Mouse (Mus musculus) liver, adult 2 months (tissue): ENCODE results near the gene Hyls1. TPM values are rescaled to one million over a fixed set of nuclear protein-coding genes. Genes with fewer than 3 reads are reported as not detected.

Source experiments
- DNase-seq: peaks from one replicate; pipeline ENCODE4 v3.0.0-alpha.2; 2011; ENCODE audit warnings: low read depth, low spot score; ENCODE audit errors: extremely low read depth
- H3K27ac ChIP-seq: fragments of 200-500 bp; replicated peaks from 2 replicates; pipeline ENCODE4 v1.5.1; 2012; ENCODE audit warnings: low read depth, mild to moderate bottlenecking, control low read depth, inconsistent platforms, low read length; ENCODE audit not compliant: insufficient read depth
- H3K27me3 ChIP-seq: fragments of 200-500 bp; 2 replicates; pipeline ENCODE4 v1.6.1; 2012; ENCODE audit warnings: mild to moderate bottlenecking, moderate library complexity, low read length, inconsistent platforms; ENCODE audit not compliant: control insufficient read depth, insufficient read depth
- H3K36me3 ChIP-seq: fragments of 200-500 bp; 2 replicates; pipeline ENCODE4 v1.6.1; 2012; ENCODE audit warnings: low read length, inconsistent platforms; ENCODE audit not compliant: control insufficient read depth, insufficient read depth
- H3K4me1 ChIP-seq: fragments of 200-500 bp; 2 replicates; pipeline ENCODE4 v1.6.1; 2011; ENCODE audit warnings: low read length; ENCODE audit not compliant: control insufficient read depth, insufficient read depth
- H3K4me3 ChIP-seq: fragments of 200-500 bp; 2 replicates; pipeline ENCODE4 v1.5.1; 2011; ENCODE audit warnings: low read depth, mild to moderate bottlenecking, control low read depth, low read length, moderate library complexity; ENCODE audit not compliant: insufficient read depth
- H3K79me2 ChIP-seq: fragments of 200-500 bp; 2 replicates; pipeline ENCODE4 v1.6.1; 2012; ENCODE audit warnings: inconsistent platforms, mild to moderate bottlenecking, low read length, moderate library complexity; ENCODE audit not compliant: control insufficient read depth, insufficient read depth
- H3K9ac ChIP-seq: fragments of 200-500 bp; 2 replicates; pipeline ENCODE4 v1.6.1; 2012; ENCODE audit warnings: low read depth, mild to moderate bottlenecking, control low read depth, inconsistent platforms, low read length
- CTCF ChIP-seq: fragments of 200-500 bp; IDR thresholded peaks from 2 replicates; pipeline ENCODE4 v1.5.1; 2011; ENCODE audit warnings: low read depth, low read length, control low read depth
- POLR2A ChIP-seq: fragments of 200-500 bp; IDR thresholded peaks from 2 replicates; pipeline ENCODE4 v1.6.1; 2011; ENCODE audit warnings: low read length, control low read depth; ENCODE audit not compliant: insufficient read depth; ENCODE audit errors: extremely low read depth
- WGBS: fragments of 180-500 bp; shearing (Covaris S2); methylation state at CpG from one replicate; pipeline ENCODE4 v1.1.7; 2018; 5-methylcytosine and 5-hydroxymethylcytosine counted together
- polyA plus RNA-seq: library from polyadenylated mRNA; depleted of rRNA; stranded (reverse); fragments of >200 nt; gene quantifications from 2 replicates; pipeline ENCODE4 v1.2.3, GENCODE M21; 2012
- total RNA-seq: library from RNA; depleted of rRNA; stranded (reverse); fragments of >200 nt; gene quantifications from 2 replicates; pipeline ENCODE4 v1.2.3, GENCODE M21; 2014

Gene Hyls1
- total and polyA plus RNA-seq, 2 experiments = 0.50 to 1.4 TPM

DNA sequence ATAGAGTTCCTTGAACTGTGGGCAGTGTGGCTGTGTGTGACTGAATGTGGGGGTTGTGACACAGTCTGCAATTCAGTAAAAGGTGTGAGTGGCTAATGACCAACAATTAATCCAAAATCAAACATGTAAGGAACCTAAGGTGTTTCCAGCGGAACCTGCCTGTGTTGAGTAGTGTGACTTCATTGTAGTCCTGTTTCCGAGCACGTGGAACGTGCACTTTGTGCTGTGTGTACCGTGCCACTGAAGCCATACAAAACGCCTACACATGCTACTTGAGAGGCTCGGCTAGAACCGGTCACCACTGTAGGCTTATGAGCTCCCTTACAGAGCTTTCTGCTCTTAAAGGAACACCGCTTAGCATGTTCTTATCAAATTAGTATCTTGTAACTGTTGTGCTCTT, 21.7 kb downstream of the Hyls1 start:
- Histone ChIP-seq H3K79me2 (no peaks in the 10 kb centered on the region), H3K4me1 (no peaks in the 10 kb centered on the region), H3K36me3 (no peaks in the 10 kb centered on the region), H3K27ac (no peak overlapping the region), H3K4me3 (no peak overlapping the region), H3K27me3 (no peaks in the 10 kb centered on the region), H3K9ac (no peak overlapping the region)
- 75% methylated on average over 9 of the region's 9 CpGs for WGBS
- TF ChIP-seq POLR2A = no peak
- no peak for TF ChIP-seq CTCF
- DNase-seq = no peak

DNA sequence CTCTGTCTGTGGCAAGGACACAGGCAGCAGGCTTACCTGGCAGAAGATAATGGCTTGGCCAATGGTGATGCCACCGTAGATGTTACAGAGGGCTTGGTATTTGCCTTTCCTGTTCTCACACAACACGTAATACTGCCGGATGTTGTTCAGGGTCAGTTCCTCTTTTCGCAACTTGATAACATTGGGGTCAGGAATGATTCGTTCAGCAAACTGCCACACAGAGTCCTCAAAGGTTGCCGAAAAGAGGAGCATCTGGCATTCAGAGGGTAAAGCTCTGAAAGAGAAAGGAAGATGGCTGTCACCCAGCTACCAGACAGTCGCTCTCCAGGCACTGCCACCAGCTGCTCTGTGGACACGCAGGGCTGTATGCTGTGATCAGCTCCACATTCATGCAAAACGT, 23.5 kb downstream of the Hyls1 start:
- 20% methylated on average over 9 of the region's 9 CpGs for WGBS
- Histone ChIP-seq H3K27me3 (no peaks in the 10 kb centered on the region), H3K9ac (no peak overlapping the region), H3K36me3 (no peaks in the 10 kb centered on the region), H3K79me2 (no peaks in the 10 kb centered on the region), H3K4me1 (no peaks in the 10 kb centered on the region), H3K4me3 (no peak overlapping the region), H3K27ac (no peak overlapping the region)
- no peak for TF ChIP-seq POLR2A
- TF ChIP-seq CTCF = no peak
- DNase-seq = no peak

DNA sequence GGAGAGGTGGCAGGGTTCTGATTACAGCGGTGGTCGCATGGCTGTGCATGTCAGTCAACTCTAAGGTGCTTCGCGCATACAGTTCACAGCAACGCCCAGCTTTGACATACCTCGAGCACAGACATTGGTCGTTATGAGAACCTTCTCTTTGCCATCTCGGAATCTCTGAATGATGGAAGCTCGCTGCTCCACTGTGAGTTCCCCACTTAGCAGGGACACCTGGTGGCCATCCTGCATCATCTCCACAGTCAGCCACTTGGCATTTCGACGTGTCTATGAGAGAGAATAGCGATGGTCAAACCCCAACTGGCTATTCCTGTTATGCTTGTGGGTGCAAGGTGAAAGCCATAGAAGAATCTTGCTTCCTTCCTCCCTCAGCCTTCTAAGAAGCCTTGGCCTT, 24.5 kb downstream of the Hyls1 start:
- no peak overlapping the region for H3K4me3 ChIP-seq
- 71% methylated on average over 12 of the region's 12 CpGs for WGBS
- H3K9ac ChIP-seq = no peak overlapping the region
- DNase-seq = no peak
- H3K79me2 ChIP-seq = no peaks in the 10 kb centered on the region
- H3K36me3 ChIP-seq = no peaks in the 10 kb centered on the region
- H3K27ac ChIP-seq = no peak overlapping the region
- H3K4me1 ChIP-seq = no peaks in the 10 kb centered on the region
- H3K27me3 ChIP-seq = no peaks in the 10 kb centered on the region
- TF ChIP-seq CTCF = no peak
- TF ChIP-seq POLR2A = no peak

DNA sequence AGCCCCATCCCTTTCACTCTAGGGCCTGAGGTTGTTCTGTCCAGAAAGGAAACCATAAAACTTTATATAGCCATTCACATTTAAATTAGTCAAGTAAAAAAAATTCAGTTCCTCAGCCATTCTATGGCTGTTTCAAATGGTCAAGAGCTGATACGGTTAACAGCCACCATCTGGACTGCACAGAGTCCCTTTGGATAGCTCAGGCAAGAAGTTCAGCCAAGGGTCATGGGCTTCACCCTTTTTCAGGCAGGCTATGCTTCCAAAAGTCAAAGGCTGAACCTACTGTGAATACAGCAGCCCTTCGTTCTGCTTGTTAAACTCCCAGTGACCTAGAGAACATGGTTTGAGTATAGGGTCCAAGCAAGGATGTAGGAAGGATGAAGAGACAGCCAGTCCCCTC, 25.5 kb downstream of the Hyls1 start:
- no peaks in the 10 kb centered on the region for H3K27me3 ChIP-seq
- no peaks in the 10 kb centered on the region for H3K79me2 ChIP-seq
- 19% methylated on average over 2 of the region's 2 CpGs for WGBS
- TF ChIP-seq CTCF (no peak), POLR2A (no peak)
- no peak overlapping the region for H3K27ac ChIP-seq
- H3K4me1 ChIP-seq = no peaks in the 10 kb centered on the region
- H3K9ac ChIP-seq = no peak overlapping the region
- peak; percentile 53 for DNase-seq
- no peak overlapping the region for H3K4me3 ChIP-seq
- H3K36me3 ChIP-seq = no peaks in the 10 kb centered on the region

DNA sequence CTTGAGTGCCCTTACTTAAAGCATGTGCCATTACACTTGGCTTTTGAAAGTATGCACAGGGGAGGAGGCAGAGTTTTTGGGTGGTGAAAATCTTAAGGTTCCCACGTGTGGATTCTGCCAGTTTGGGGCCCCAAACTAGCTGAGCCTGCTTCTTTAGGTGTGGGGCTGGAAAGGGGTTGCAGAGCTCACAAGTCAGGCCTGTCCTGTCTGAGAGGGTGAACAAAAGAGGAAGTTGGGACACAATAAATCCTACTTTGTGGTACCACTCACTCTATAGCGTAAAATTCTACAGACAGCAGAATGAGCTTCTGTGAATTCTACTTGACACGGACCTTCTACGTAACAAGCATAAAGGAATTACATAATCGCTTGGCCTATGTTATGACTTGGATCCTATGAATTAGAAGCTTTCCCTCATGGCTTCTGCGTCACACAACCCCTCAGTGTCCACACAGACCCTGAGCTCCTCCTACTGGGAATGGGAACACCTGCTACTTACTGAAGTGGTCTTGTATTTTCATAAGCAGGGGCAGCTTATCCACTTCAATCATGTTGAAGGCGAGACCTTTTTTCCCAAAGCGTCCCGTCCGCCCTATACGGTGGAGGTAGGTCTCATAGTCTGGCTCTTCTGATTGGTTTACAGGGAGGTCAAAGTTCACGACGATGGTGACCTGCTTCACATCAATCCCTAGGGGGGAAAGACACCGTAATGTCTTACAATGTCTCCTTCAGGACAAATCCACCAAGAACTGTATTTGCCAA, 26.9 kb downstream of the Hyls1 start:
- no peaks in the 10 kb centered on the region for H3K79me2 ChIP-seq
- no peak overlapping the region for H3K4me3 ChIP-seq
- no peaks in the 10 kb centered on the region for H3K27me3 ChIP-seq
- H3K27ac ChIP-seq = no peak overlapping the region
- DNase-seq = no peak
- no peak for TF ChIP-seq POLR2A
- no peak overlapping the region for H3K9ac ChIP-seq
- H3K4me1 ChIP-seq = no peaks in the 10 kb centered on the region
- WGBS = 88% methylated on average over 14 of the region's 14 CpGs
- no peaks in the 10 kb centered on the region for H3K36me3 ChIP-seq

DNA sequence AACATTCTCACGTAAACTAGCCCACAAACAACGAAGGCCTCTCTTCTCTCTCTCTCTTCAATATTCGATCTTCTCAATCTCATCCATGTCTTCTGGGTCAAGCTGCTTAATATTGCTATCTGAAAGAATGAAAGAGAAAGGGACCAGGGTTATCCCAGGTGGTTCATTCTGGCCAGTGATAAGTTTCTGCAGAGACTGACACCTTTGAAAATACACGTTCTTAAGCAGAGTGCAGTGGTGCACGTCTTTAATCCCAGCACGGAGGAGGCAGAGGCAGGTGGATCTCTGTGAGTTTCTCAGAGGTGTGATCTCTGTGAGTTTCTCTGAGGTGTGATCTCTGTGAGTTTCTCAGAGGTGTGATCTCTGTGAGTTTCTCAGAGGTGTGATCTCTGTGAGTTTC, 28.3 kb downstream of the Hyls1 start:
- no peak for DNase-seq
- Histone ChIP-seq H3K4me1 (no peaks in the 10 kb centered on the region), H3K36me3 (no peaks in the 10 kb centered on the region), H3K4me3 (no peak overlapping the region), H3K27me3 (no peaks in the 10 kb centered on the region), H3K9ac (no peak overlapping the region), H3K79me2 (no peaks in the 10 kb centered on the region), H3K27ac (no peak overlapping the region)
- TF ChIP-seq POLR2A (no peak), CTCF (no peak)
- WGBS = 55% methylated on average over 6 of the region's 6 CpGs
